Mouse (Mus musculus): ENCODE measurements around the gene Clptm1. TPM values are rescaled to one million over a fixed set of nuclear protein-coding genes. Genes with fewer than 3 reads are reported as not detected.

The Clptm1 gene
- polyA plus RNA-seq (2012; rRNA removed; ENCODE audit: low replicate concordance): 164 and 172 TPM in 2 replicates

DNA sequence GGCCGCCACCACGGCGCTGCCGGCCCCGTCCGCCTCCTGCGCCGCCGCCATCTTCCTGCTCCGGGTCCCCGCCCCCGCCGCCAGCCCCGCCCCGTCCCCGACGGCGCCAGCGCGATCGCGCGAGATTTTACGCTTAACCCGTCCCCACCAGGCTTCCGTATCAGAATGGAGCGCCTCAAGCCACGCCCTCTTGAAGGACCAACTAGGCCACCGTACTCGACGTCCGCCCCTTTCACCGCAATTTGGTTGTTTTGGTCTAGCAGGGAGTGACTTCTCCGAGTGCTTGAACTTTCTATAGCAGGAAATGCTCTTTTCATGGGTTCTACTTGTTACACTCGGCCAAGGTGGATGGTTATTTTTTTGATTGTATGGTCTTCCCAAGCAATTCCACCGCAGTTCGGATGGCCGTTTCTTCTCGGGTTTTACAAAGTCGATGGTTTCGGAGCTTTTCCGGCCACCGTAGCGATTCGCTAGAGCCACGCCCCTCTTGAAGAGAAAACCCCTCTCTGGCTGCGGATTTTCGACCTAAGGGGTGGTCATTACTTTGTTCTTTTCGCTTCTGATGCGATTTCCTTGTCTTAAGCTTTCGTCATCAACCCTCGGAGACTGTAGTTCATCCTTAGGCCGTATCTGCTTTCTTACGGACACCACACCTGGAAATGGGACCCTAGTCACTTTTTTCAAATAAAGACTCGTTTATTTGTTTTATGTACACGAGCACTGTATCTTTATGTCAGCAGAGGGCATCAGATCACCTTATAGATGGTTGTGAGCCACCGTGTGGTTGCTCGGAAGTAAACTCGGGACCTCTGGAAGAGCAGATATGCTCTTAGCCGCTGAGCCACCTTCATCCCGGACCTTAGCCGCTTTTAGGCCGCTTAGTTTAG, at the start of gene Clptm1:
TSS of gene Clptm1 (minus strand) at position 79 of the 887 bp plus-strand sequence.

DNA sequence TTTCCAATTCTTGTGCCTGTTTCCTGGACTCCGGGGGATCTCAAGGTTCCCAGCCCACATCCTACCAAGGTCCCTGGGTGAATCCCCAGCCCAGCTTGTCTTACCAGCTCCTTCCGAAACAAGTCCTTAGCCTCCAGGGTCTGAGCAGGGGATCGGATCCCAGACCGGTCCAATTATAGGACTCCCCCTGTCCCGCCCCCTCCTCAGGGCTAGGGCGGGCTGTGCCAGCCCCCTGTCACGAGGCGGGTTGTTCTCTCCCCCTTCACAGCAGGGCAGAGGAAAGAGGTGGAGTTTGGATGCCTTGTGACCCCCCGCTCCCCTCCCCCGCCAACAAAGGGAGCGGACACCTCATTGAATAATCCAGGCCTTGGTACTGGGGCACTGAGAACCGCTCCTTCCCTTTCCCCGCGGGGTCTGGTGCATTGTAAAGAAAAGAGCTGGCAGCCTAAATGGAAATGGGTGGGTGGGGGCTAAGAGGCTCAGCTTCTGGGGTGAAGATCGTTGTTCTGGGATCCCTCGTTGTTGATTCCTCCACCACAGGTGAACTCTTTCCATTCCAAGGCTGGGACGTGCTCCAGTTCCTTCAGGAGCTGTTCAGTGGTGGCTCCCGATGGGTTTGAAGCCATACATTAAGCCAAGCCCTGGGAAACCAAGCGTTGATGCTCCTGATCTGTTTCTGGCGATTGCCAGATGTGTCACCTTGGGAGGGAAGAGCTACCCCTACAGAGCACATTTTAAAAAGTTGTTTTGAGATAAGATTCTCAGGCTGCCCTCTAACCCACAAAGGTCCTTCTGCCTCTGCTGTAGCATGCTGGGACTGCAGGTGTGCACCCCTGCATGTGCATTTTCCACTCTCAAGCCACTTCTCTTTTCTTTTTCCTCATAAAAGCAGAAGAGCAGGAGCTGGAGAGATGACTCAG, 34.3 kb upstream of the Clptm1 start, which contains the start of gene Apoe:
TSS of gene Apoe (minus strand) at position 282 of the 920 bp plus-strand sequence.

DNA sequence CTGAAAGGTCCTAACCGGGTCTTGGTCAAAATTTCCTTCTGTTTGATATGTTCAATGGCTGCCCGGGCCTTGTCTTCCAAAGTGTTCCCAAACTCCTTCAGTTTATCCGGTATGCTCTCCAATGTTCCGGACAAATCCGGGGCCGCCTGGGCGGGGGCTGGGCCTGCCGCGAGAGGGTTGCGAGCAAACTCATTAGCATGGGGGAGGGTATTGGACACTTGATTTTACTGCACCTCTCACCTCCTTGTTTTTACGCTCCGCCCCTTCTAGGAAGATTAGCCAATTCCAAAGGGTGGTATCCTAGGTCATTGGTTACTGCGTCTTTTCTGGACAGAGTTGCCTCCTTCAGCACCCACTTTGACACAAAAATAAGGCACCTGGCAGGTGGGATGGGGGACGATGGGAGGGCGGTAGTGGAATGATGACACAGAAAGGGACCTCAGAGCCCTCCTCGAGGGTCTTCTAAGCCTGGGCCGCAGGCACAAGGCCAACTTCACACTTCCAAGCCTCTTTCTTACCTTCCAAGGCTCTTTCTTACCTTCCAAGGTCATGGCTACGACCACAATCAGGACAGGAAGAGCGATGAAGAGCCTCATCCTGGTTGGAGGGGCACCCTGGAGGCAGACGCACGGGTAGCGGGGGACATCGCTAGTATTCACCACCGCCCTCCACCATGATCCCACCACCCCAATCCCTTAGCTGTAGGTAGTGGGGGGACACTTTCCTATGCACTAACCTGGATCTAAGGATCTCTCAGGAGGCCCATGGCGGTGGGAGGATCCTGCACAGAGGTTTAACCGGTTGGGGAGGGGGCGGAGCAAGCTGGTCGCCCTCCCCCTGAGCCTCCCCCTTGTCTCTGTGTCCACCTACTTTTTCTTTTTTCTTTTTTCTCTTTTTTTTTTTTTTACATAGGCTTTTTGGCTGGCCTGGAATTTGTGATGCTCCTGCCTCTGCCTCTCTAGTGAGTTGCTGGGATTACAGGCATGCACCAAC, 27.3 kb upstream of the Clptm1 start, which contains the start of gene Apoc1:
TSS of gene Apoc1 (minus strand) at position 788 of the 993 bp plus-strand sequence.

DNA sequence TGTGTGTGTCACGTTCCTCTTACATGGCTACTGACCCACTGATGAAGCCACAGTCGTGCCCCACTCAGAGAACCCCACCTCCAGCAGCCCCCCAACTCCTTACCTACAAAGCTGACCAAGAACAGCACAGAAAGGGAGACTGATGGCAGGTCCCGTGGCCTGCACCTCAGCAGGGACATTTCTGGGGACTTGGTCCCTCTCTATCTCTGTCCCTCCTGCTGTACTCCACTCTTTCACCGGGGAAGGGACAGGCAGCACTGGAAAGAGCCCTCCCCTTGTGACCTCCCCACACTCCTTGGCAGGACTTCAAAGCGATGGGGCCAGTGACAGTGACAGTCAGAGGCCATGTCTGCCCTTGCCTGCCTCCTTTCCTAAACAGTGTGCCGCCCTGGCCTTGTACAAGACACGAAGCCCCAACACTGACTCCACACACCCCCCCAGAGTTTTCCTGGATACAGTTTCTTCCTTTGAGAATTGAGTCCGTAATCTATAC, 16.4 kb upstream of the Clptm1 start, which contains the start of the genes Gm44805 and Apoc4:
TSS of gene Gm44805 (minus strand) at position 222 of the 493 bp plus-strand sequence.
TSS of gene Apoc4 (minus strand) at position 278 of the 493 bp plus-strand sequence.

DNA sequence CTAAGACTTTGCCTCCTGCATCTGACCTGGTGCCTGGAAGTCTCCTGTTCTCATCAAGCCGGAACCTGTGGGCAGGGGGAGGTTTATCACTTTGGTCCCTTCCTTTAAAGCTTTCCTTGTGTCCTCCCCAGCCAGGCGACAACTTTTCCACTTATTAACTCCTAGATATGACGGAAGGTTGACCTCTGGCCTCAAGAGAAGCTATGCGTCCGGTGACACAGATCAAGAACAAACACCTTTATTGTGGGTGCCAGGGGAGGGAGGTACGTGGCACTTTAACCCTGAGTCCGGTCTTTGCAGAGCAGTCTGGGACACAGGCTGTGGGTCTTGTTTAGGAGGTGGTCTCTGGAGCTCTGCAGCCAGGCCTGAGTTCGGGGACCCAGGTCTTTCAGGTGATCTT, 13.0 kb upstream of the Clptm1 start, which contains the start of gene Apoc2:
TSS of gene Apoc2 (minus strand) at position 70 of the 400 bp plus-strand sequence.

DNA sequence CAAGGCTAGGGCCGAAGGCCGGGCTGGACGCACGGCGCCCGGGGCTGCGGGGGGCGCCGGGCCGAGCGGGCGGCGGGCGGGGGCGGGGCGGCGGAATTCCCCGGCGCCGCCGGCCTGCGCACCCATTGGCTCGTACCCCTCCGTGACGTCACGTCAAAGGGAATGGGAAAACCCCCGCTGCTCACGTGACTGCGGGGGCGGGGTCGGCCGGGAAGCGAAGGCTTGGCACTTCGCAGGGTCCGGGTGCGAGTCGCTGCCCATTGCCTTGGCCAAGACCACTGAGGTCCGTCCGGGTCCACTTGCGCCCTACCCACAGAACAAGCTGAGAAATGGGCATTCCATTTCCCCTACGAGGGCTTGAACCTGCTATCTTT, 35.5 kb downstream of the Clptm1 start, which contains the start of gene Relb:
TSS of gene Relb (minus strand) at position 78 of the 374 bp plus-strand sequence.

DNA sequence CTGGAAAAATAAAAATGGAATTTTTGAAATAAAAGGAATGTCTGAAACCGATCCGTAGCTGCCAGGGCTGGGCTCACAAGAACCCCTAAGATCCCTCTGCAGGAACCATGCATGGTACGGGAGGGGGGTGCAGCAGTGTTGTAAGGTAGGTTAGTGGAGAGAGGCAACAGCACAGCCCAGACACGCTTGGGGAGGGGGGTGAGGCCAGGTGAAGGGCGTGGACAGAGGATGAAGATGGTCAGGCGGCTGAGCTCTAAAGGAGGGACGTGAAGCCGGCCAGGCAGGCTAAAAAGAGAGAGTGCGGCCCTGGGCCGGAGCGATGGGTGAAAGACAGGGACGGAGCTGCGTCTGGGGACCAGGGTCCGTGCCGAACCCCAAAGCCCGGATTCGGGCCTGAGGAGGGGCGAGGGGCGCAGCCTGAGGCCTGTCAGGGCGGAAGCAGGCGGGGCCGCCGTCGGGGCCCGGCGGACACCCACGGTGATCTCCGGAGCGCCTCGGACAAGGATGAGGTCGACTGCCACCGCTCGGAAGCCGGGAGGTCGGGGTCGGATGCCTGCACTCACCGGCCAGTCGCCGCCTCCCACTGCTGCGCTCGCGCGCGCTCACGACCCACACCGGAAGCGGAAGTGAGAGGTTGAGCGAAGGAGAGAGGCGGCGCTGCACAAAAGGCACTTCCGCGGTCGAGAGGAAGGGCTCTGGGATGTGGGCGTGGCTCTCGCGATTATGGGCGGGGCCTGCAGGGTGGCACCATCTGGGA, 60.8 kb downstream of the Clptm1 start, which contains the start of gene Clasrp:
TSS of gene Clasrp (minus strand) at position 638 of the 757 bp plus-strand sequence.

Other genes starting within 250 kb of the Clptm1 start
- gene Mark4, start 206.2 kb downstream of the Clptm1 start, polyA plus RNA-seq (2012; rRNA removed; ENCODE audit: low replicate concordance): 18.5 and 22.2 TPM in 2 replicates
- 5.4 and 8.9 TPM in 2 replicates for gene Exoc3l2, start 201.7 kb downstream of the Clptm1 start, polyA plus RNA-seq (2012; rRNA removed; ENCODE audit: low replicate concordance)
- gene Bloc1s3, start 156.7 kb downstream of the Clptm1 start, polyA plus RNA-seq (2012; rRNA removed; ENCODE audit: low replicate concordance): 10.2 and 10.3 TPM in 2 replicates
- 57.2 and 69.0 TPM in 2 replicates for gene Trappc6a, start 156.6 kb downstream of the Clptm1 start, polyA plus RNA-seq (2012; rRNA removed; ENCODE audit: low replicate concordance)
- 0.12 and 0.17 TPM in 2 replicates for gene Nkpd1, start 147.2 kb downstream of the Clptm1 start, polyA plus RNA-seq (2012; rRNA removed; ENCODE audit: low replicate concordance)
- 86.6 and 114 TPM in 2 replicates for gene Ppp1r37, start 102.0 kb downstream of the Clptm1 start, polyA plus RNA-seq (2012; rRNA removed; ENCODE audit: low replicate concordance)
- 3.0 and 3.7 TPM in 2 replicates for gene Zfp296, start 87.7 kb downstream of the Clptm1 start, polyA plus RNA-seq (2012; rRNA removed; ENCODE audit: low replicate concordance)
- gene Gemin7, start 87.4 kb downstream of the Clptm1 start, polyA plus RNA-seq (2012; rRNA removed; ENCODE audit: low replicate concordance): 113 and 137 TPM in 2 replicates
- gene Clasrp, start 60.5 kb downstream of the Clptm1 start, polyA plus RNA-seq (2012; rRNA removed; ENCODE audit: low replicate concordance): 61.1 and 124 TPM in 2 replicates
- gene Relb, start 35.6 kb downstream of the Clptm1 start, polyA plus RNA-seq (2012; rRNA removed; ENCODE audit: low replicate concordance): 28.9 TPM in 2 replicates
- gene Apoc2, start 12.9 kb upstream of the Clptm1 start, polyA plus RNA-seq (2012; rRNA removed; ENCODE audit: low replicate concordance): 7.1 and 7.5 TPM in 2 replicates
- 0.23 and 0.77 TPM in 2 replicates for gene Gm44805, start 16.4 kb upstream of the Clptm1 start, polyA plus RNA-seq (2012; rRNA removed; ENCODE audit: low replicate concordance)
- 1.8 and 3.5 TPM in 2 replicates for gene Apoc4, start 16.4 kb upstream of the Clptm1 start, polyA plus RNA-seq (2012; rRNA removed; ENCODE audit: low replicate concordance)
- gene Apoc1, start 27.6 kb upstream of the Clptm1 start, polyA plus RNA-seq (2012; rRNA removed; ENCODE audit: low replicate concordance): 41.6 and 87.3 TPM in 2 replicates
- 3,005 and 3,861 TPM in 2 replicates for gene Apoe, start 34.2 kb upstream of the Clptm1 start, polyA plus RNA-seq (2012; rRNA removed; ENCODE audit: low replicate concordance)
- gene Tomm40, start 50.4 kb upstream of the Clptm1 start, polyA plus RNA-seq (2012; rRNA removed; ENCODE audit: low replicate concordance): 93.4 and 95.3 TPM in 2 replicates
- gene Nectin2, start 85.5 kb upstream of the Clptm1 start, polyA plus RNA-seq (2012; rRNA removed; ENCODE audit: low replicate concordance): 51.4 and 81.3 TPM in 2 replicates
- gene Bcam, start 106.0 kb upstream of the Clptm1 start, polyA plus RNA-seq (2012; rRNA removed; ENCODE audit: low replicate concordance): 158 and 187 TPM in 2 replicates
- 0.19 and 14.1 TPM in 2 replicates for gene Cblc, start 131.8 kb upstream of the Clptm1 start, polyA plus RNA-seq (2012; rRNA removed; ENCODE audit: low replicate concordance)
- 21.1 and 29.7 TPM in 2 replicates for gene Bcl3, start 157.7 kb upstream of the Clptm1 start, polyA plus RNA-seq (2012; rRNA removed; ENCODE audit: low replicate concordance)
- 0.13 TPM in 1 of 2 replicates, not detected in the other for gene Gm19345, start 187.0 kb upstream of the Clptm1 start, polyA plus RNA-seq (2012; rRNA removed; ENCODE audit: low replicate concordance)
- gene Ceacam16, start 196.3 kb upstream of the Clptm1 start, polyA plus RNA-seq (2012; rRNA removed; ENCODE audit: low replicate concordance): 0.32 and 0.42 TPM in 2 replicates
- 0.04 and 0.23 TPM in 2 replicates for gene Ceacam19, start 222.9 kb upstream of the Clptm1 start, polyA plus RNA-seq (2012; rRNA removed; ENCODE audit: low replicate concordance)